Mouse (Mus musculus): ENCODE measurements around the gene Rapgef1.

- TF ChIP-seq ZC3H11A (IDR thresholded peaks at IDR 0.05; ENCODE audit: borderline replicate concordance, low read depth, low read length) (no peak), HCFC1 (IDR thresholded peaks at IDR 0.05; ENCODE audit: borderline replicate concordance, insufficient read depth, low read length) (no peak), MAFK (IDR thresholded peaks at IDR 0.05; ENCODE audit: insufficient read depth, low read depth, low read length) (no peak), ZNF384 (IDR thresholded peaks at IDR 0.05; ENCODE audit: low read depth, low read length) (no peak), CHD2 (IDR thresholded peaks at IDR 0.05; ENCODE audit: low read depth, low read length) (no peak)
Measured at GRCm38 (mm10) chr2:29768901-29769300, 149.4 kb downstream of the Rapgef1 start.

Measured in ES-E14 (cell line).